In genomic region chr12:9872236-9872635, GRCm38 (mm10) we compare ENCODE assay signal across 12 mouse cellular contexts.
DNase-seq lines count a peak whose midpoint lies in the region; ATAC-seq and TF ChIP-seq lines count a peak whose summit lies in the region.
"Had no signal": no experiment of that assay in that cellular context is flagged by ENCODE, and none has a peak within 500 bp of the region (broad histone marks: within the 10 kb centered on the region; RNA-seq: fewer than 3 reads in every experiment).

No protein-coding gene starts in this region.

- no peaks in the 10 kb centered on the region for H3K9me3 ChIP-seq in hindbrain, postnatal 0 days (ENCODE audit: low read length)
- no peaks in the 10 kb centered on the region for H3K9me3 ChIP-seq in hindbrain, embryonic 10.5 days
- H3K9me3 ChIP-seq: liver, embryonic 13.5 days had no signal

- intact Hi-C loops in gastrocnemius, postnatal 14 days (cut with DNase I; ENCODE audit: low total_unique reads) = no loop called here

- H3K9ac ChIP-seq in hindbrain, postnatal 0 days (replicated peaks; ENCODE audit: low read length) = no peak overlapping the region
- H3K9ac ChIP-seq: liver, embryonic 13.5 days had no signal

- H3K4me3 ChIP-seq in hindbrain, postnatal 0 days (ENCODE audit: low read length) = no peak overlapping the region
- H3K4me3 ChIP-seq in hindbrain, embryonic 10.5 days = no peak overlapping the region
- H3K4me3 ChIP-seq: liver, embryonic 13.5 days had no signal

- TF ChIP-seq POLR2A in brain, embryonic 14.5 days (IDR thresholded peaks at IDR 0.05; ENCODE audit: borderline replicate concordance, extremely low read depth, insufficient read depth, insufficient read length, poor library complexity, severe bottlenecking) = no peak

- TF ChIP-seq CTCF in hindbrain, postnatal 0 days (IDR thresholded peaks at IDR 0.05; ENCODE audit: low read depth) = no peak
- TF ChIP-seq CTCF in brain, embryonic 14.5 days (IDR thresholded peaks at IDR 0.05; ENCODE audit: borderline replicate concordance, extremely low read depth, insufficient read depth, insufficient read length) = no peak

- no peaks in the 10 kb centered on the region for H3K4me1 ChIP-seq in hindbrain, postnatal 0 days (ENCODE audit: insufficient read depth, low read length)
- no peaks in the 10 kb centered on the region for H3K4me1 ChIP-seq in hindbrain, embryonic 10.5 days (replicated peaks)
- H3K4me1 ChIP-seq: liver, embryonic 13.5 days had no signal

- no peaks in the 10 kb centered on the region for H3K36me3 ChIP-seq in hindbrain, postnatal 0 days (ENCODE audit: insufficient read depth, low read length)
- H3K36me3 ChIP-seq in hindbrain, embryonic 10.5 days = no peaks in the 10 kb centered on the region
- H3K36me3 ChIP-seq: liver, embryonic 13.5 days had no signal

- H3K27ac ChIP-seq in hindbrain, postnatal 0 days = no peak overlapping the region
- no peak overlapping the region for H3K27ac ChIP-seq in hindbrain, embryonic 10.5 days
- H3K27ac ChIP-seq: liver, embryonic 13.5 days had no signal

- H3K27me3 ChIP-seq in hindbrain, postnatal 0 days (ENCODE audit: insufficient read depth, low read length) = no peaks in the 10 kb centered on the region
- no peaks in the 10 kb centered on the region for H3K27me3 ChIP-seq in hindbrain, embryonic 10.5 days (ENCODE audit: insufficient read depth, poor library complexity, severe bottlenecking)
- H3K27me3 ChIP-seq: liver, embryonic 13.5 days had no signal

- peak; percentile 64 for DNase-seq in hindbrain, postnatal 0 days (ENCODE audit: low spot score)
- DNase-seq in hindbrain, embryonic 10.5 days (ENCODE audit: low spot score) = no peak
- peak; percentile 54 for DNase-seq in 3134 (ENCODE audit: extremely low read depth, insufficient read length, low spot score)
- peak; percentile 40 for DNase-seq in brain, embryonic 14.5 days (ENCODE audit: low read depth)
- peak; percentile 35 for DNase-seq in cerebellum, adult 9-11 months
- DNase-seq in gastrocnemius, postnatal 14 days = no peak
- no peak for DNase-seq in spleen, postnatal 14 days (ENCODE audit: low spot score in 2 of 2)
- DNase-seq in frontal cortex, postnatal 14 days (ENCODE audit: low spot score in 2 of 2) = no peak
- DNase-seq: adrenal gland, postnatal 10 days; gastrocnemius, postnatal 10 days; liver, embryonic 13.5 days had no signal

- WGBS in hindbrain, postnatal 0 days = 69% methylated on average over 4 of the region's 4 CpGs
- WGBS in hindbrain, embryonic 10.5 days = 96% methylated on average over 4 of the region's 4 CpGs

- H3K4me2 ChIP-seq in hindbrain, postnatal 0 days (ENCODE audit: low read depth, low read length) = no peak overlapping the region
- H3K4me2 ChIP-seq: liver, embryonic 13.5 days had no signal

- ATAC-seq in hindbrain, postnatal 0 days = peak; percentile 74
- ATAC-seq: lung, postnatal 0 days had no signal

Comparison
In these comparisons a context has a peak if more than half of its experiments do, and no peak if none do; other contexts are left out.
1. DNase-seq: peak in hindbrain, postnatal 0 days (single experiment), 3134 (single experiment), brain, embryonic 14.5 days (single experiment) and cerebellum, adult 9-11 months (single experiment); none in hindbrain, embryonic 10.5 days (single experiment), gastrocnemius, postnatal 14 days (single experiment), spleen, postnatal 14 days (0 of 2) and frontal cortex, postnatal 14 days (0 of 2).